Mouse (Mus musculus) testis, adult 2 months (tissue): ENCODE measurements at regions not wholly inside any gene's neighbourhood (a gene's known extent, or its start where the extent isn't known, plus 50 kb on each side); places are given as distances from the start of the nearest gene placed in this dataset.

ENCODE experiments used
- H3K27ac ChIP-seq: fragments of 200-500 bp; 2 replicates; pipeline ENCODE4 v1.5.1; 2012; ENCODE audit warnings: low read depth, low read length; ENCODE audit not compliant: control insufficient read depth, insufficient read depth
- H3K27me3 ChIP-seq: fragments of 200-500 bp; 2 replicates; pipeline ENCODE4 v1.6.1; 2012; ENCODE audit warnings: mild to moderate bottlenecking, low read length, moderate library complexity; ENCODE audit not compliant: control insufficient read depth, insufficient read depth
- H3K36me3 ChIP-seq: fragments of 200-500 bp; 2 replicates; pipeline ENCODE4 v1.6.1; 2012; ENCODE audit warnings: mild to moderate bottlenecking, low read length; ENCODE audit not compliant: control insufficient read depth, insufficient read depth
- H3K4me1 ChIP-seq: fragments of 200-500 bp; 2 replicates; pipeline ENCODE4 v1.6.1; 2012; ENCODE audit warnings: low read length; ENCODE audit not compliant: control insufficient read depth, insufficient read depth
- H3K4me3 ChIP-seq: fragments of 200-500 bp; 2 replicates; pipeline ENCODE4 v1.5.1; 2012; ENCODE audit warnings: low read depth, mild to moderate bottlenecking, low read length, moderate library complexity, mixed read lengths; ENCODE audit not compliant: control insufficient read depth
- CTCF ChIP-seq: fragments of 200-500 bp; IDR thresholded peaks from 2 replicates; pipeline ENCODE4 v1.5.1; 2012; ENCODE audit warnings: low read depth, mild to moderate bottlenecking, inconsistent platforms, low read length, moderate library complexity; ENCODE audit not compliant: control insufficient read depth, insufficient read depth, insufficient replicate concordance
- POLR2A ChIP-seq: fragments of 200-500 bp; IDR thresholded peaks from 2 replicates; pipeline ENCODE4 v1.6.1; 2012; ENCODE audit warnings: low read depth, mild to moderate bottlenecking, inconsistent platforms, low read length, moderate library complexity; ENCODE audit not compliant: control insufficient read depth

DNA sequence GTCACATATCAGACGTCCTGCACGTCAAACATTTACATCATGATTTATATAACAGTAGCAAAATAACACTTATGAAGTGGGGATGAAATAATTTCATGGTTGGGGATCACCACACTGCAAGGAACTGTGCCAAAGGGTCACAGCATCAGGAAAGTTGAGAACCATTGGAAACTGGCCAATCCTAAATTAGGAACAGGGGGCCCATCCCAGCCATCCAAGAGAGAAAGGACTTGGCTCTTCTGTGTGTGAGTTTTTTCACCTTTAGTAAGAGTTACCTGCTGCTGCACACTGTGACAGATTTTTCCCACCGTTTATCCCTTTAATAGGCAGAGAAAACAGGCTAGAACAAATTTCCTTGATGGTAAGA, 141.2 kb upstream of the Hs6st1 start:
- Histone ChIP-seq H3K4me1 (no peaks in the 10 kb centered on the region; the same call in 1 of the 2 replicates), H3K27ac (no peak overlapping the region; the same call in 1 of the 2 replicates), H3K27me3 (no peaks in the 10 kb centered on the region), H3K36me3 (no peaks in the 10 kb centered on the region), H3K4me3 (no peak overlapping the region)
- no peak for TF ChIP-seq CTCF
- TF ChIP-seq POLR2A, result no peak

GRCm38 (mm10) chr1:35930351-35930750, 137.8 kb upstream of the Hs6st1 start:
- Histone ChIP-seq H3K4me3 (no peak overlapping the region), H3K27ac (no peak overlapping the region), H3K4me1 (no peaks in the 10 kb centered on the region; the same call in 1 of the 2 replicates), H3K36me3 (no peaks in the 10 kb centered on the region), H3K27me3 (no peaks in the 10 kb centered on the region)
- TF ChIP-seq POLR2A (no peak), CTCF (no peak)

DNA sequence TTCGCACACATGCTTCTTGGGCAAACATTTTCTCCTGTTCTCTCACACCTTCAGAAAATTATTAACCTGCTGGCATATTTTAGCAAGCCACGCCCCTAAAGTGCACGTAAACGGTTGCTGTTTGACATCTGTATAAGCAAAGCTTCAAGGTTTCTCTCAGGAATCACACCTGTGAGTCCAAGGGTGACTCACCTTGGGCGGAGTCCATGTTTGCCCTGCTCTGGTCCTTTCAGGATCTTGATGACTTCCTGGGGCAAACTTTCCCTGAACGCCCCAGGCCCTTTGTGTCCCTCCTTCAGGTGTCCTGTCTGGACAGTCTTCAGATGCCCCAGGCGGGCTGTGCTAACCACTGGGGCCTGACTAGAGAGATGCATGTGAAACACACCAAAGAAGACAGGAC, 137.1 kb upstream of the Hs6st1 start:
- H3K36me3 ChIP-seq, result no peaks in the 10 kb centered on the region
- no peaks in the 10 kb centered on the region; the same call in 1 of the 2 replicates for H3K4me1 ChIP-seq
- no peak overlapping the region for H3K4me3 ChIP-seq
- no peaks in the 10 kb centered on the region for H3K27me3 ChIP-seq
- H3K27ac ChIP-seq, result no peak overlapping the region
- no peak for TF ChIP-seq CTCF
- TF ChIP-seq POLR2A, result no peak

DNA sequence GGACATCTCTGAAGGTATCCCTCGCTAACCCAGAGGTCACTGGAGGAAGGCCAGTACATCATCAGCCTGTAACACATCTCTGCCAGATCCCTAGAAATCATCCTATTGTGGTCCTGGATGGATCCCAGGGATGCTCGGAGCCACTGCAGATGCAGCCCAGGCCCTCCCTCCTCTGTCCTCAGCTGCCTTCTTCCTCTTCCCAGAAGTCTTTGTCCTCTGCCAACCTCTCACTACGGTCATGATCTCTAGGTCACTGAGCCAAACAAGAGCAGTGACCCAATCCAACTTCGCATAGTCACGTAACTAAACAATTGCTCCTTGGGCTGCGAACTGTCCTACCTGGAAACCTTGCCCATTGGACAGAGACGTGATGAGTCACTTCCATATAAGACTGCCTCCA, 134.7 kb upstream of the Hs6st1 start:
- Histone ChIP-seq H3K27me3 (no peaks in the 10 kb centered on the region), H3K4me3 (no peak overlapping the region), H3K4me1 (no peaks in the 10 kb centered on the region), H3K27ac (no peak overlapping the region), H3K36me3 (no peaks in the 10 kb centered on the region)
- TF ChIP-seq CTCF, result no peak
- TF ChIP-seq POLR2A, result no peak

DNA sequence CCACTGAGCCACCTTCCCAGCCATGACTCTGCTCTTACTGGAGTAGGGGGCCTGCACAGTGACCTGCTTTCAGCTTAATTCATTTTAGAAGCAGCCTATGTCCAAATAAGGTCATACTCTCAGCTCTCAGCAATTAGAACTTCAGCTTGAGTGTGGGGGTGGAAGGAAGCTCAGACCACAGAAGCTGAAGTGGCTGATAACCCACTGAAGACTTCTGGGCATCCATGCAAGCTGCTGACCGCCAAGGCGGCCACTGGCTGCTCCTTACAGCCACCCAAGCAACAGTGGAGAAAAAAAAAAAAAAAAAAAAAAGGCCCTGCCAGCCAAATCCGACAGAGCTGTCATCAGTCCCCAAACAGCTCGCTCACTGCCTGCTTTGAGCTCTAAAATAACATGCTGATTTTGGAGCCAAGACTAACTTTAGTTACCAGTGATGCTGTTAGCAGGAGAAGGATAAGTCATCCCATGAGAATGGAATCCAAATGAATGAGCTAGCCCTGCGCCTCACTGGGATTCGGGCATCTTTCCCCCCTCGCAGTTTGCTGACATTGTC, 133.0 kb upstream of the Hs6st1 start:
- TF ChIP-seq POLR2A, result no peak
- no peak for TF ChIP-seq CTCF
- H3K4me3 ChIP-seq, result no peak overlapping the region
- no peaks in the 10 kb centered on the region for H3K27me3 ChIP-seq
- H3K27ac ChIP-seq, result no peak overlapping the region; the same call in 1 of the 2 replicates
- H3K4me1 ChIP-seq, result no peaks in the 10 kb centered on the region
- no peaks in the 10 kb centered on the region for H3K36me3 ChIP-seq

- TF ChIP-seq CTCF (no peak), POLR2A (no peak)
- H3K36me3 ChIP-seq, result no peaks in the 10 kb centered on the region
- H3K27ac ChIP-seq, result no peak overlapping the region
- no peak overlapping the region for H3K4me3 ChIP-seq
- no peaks in the 10 kb centered on the region for H3K4me1 ChIP-seq
- H3K27me3 ChIP-seq, result no peaks in the 10 kb centered on the region
These were observed 131.7 kb upstream of the Hs6st1 start for GRCm38 (mm10) chr1:35936362-35937093.

DNA sequence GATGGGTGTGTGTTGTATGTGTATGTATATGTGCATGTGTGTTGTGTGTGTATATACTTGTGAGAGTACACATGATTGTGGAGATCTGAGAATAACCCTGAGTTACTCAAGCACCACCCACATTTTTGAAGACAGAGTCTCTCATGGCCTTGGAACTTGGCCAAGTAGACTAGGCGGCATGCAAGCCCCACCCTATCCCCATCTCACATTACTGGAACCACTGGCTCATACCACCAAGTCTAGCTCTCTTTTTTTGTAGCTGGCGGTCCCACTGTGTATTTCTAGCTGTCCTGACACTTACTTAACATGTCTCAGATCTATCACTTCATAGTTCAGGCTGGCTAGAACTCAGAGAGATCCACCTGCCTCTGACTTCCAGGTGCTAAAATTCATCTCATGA, 128.0 kb upstream of the Hs6st1 start:
- Histone ChIP-seq H3K4me1 (no peaks in the 10 kb centered on the region), H3K27ac (no peak overlapping the region), H3K4me3 (no peak overlapping the region), H3K27me3 (no peaks in the 10 kb centered on the region), H3K36me3 (no peaks in the 10 kb centered on the region)
- TF ChIP-seq POLR2A (no peak), CTCF (no peak)
